Mouse (Mus musculus) yolk sac, embryonic 10.5 days (tissue): ENCODE data around the gene Anapc2.
A peak's percentile ranks its signal among the peaks of the same experiment; 100 is the strongest.

Source experiments
- DNase-seq: peaks from one replicate; pipeline ENCODE4 v3.0.0-alpha.2; 2017; ENCODE audit warnings: low spot score

Gene Anapc2

DNA sequence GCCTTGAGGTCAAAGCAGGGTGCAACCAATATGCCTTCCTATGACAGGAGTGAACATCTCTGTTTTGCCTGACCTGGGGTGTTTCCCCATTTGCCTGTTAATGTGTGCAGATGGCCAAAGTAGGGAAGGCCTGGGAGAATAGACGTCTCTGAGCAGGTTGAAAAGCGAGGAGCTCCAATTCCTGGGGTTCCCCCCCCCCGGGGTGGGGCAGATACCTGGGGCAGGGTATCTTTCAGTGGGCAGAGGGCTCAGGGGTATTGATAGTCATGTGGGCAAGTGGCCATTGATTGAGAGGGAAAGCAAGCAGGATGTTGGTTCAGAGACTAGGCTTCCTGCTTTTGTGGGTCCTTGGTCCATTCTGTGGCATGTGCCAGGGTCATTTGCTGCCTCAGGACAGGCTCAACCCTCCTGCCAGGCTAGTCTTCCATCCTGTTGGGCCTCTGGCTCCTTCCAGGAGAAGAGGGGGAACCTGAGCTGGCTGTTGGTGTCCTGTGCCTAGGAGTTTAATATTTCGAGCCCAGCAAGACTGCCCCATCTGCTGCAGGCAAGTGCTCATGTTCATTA, 4.5 kb upstream of the Anapc2 start:
- no peak for DNase-seq

DNA sequence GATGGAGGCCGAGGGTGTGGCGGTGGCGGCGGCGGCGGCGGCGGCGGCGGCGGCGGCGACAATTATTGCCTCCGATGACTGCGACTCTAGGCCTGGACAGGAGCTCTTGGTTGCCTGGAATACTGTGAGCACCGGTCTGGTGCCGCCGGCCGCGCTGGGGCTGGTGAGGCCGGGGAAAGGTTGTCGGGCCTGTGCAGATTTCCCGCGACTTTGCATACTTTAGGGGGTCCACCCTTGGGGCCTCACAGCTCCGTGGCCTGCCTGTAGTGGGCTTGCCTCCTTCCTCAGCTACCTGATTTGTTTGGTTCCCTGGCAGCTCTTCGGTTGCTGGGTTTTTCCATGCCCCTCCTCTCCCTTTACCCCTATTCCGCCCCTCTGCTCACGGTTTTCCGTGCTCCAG, 237 bp downstream of the Anapc2 start:
- DNase-seq, result no peak

DNA sequence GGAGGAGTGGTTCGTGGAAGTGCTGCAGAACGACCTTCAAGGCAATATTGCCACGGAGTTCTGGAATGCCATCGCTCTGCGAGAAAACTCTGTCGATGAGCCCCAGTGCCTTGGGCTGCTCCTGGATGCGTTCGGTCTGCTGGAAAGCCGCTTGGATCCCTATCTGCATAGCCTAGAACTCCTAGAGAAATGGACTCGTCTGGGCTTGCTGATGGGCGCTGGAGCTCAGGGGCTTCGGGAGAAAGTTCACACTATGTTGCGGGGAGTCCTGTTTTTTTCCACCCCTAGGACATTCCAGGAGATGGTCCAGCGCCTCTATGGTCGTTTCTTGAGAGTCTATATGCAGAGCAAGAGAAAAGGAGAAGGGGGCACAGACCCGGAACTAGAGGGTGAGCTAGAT, 732 bp downstream of the Anapc2 start:
- DNase-seq, result no peak

DNA sequence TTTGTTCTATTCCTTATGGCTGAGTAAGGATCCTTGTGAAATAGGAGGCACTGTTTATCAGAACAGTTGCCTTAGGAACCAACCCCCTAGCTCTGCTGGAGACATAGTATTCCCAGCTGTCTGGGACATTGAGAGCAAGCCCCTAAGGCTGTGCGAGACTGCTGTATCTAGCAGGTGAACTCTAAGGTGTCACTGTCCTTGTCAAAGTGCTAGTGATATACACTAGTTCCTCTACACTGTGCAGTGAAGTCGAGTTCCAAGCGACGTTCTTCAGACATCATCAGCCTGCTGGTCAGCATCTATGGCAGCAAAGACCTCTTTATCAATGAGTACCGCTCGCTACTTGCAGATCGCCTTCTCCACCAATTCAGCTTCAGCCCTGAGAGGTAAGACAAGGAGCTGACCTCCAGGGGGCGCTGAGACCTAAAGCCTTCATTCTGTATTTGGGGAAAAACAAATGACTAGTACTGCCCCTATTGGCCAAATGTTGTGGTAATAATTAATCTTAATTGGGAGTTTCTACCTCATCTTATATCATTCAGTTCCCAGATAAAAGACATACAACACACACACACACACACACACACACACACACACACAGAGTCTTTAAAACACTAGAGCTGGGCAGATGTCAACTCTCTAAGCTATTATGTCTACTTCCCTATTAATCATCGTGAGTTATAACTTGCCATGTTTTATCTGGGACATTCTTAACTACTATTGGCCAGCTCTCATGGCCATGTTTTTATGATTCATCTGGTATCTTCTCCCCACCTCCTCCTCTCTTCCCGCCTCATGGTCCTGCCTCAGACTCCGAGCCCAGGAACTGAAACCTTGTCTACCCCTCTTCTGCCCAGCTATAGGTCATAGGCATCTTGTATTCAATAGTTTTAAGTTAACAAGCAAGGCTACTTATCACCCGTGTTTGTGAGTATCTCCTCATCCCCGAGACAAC, 6.9 kb downstream of the Anapc2 start:
- DNase-seq, result no peak

DNA sequence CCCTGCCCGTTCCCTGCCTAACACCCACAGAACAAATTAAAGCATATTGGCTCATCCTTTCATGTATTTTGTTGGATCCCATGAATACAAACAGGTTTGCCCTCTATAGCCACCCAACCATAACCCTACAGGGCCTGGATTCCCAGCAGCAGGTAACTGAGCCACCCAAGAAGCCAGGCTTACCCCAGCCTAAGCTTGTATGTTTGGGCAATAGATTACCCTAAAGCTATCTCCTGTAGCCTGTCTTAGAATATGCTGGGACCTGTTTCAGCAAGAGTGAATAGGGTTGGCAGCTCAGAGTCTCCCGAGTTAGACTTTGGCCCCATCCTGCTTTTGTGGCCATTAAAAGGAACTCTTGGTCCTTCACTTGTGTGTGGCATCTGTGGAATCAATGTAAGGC, 13.3 kb downstream of the Anapc2 start:
- DNase-seq, result no peak

DNA sequence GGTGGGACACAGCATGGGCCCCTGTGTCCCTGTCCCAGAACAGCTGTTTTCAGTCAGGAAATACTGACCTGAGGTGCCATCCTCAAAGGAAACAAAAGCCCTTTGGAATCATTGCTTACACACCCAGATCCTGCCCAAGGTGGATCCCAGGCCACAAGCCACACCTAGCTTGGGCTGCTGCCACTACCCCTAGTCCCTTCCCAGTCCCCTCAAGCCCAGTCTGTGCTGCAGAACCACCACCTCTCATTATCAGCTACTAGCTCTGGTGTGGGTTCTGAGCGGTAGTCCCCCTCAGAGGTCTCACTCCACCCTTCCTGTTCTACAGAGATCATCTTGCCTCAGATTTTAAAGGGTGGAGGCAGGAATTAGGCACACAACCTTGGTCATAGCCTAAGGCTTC, 14.0 kb downstream of the Anapc2 start:
- no peak for DNase-seq

DNA sequence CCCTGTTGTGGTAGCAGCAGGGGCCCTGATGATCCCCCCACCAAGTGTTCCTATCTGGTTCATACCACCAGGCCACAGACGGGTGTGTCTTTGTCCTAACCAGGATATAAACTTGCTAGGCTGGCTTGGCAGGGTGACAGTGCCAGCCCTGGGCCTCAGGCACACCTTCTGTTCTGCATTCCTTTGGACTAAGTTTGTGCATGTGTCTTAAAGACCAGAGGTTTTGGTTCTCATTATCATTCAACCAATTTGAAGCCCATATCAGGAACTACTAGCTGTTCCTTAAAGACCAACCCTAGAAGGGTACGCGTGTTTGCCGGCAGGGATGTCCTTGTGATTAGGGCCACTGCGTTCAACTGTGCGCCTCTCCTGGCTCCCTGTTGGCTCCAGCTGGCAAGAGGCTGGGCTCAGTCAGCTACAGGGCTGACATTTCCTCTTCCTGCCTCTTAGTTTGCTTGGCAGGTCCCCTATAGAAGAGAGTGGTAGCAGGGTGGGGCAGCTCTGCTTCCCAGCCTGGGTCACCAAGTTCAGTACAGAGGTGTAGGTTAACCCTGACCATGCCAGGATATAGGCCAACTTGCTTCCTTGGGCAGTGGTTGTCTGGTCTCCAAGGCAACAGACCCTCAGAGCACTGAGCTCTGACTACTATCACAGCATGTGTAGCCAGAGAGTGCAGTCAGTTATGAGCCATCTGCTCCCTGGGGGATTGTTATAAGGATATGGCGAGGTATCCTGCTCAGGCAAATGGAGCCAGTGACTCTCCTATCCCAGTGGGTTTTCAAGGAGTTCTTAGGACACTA, 14.8 kb downstream of the Anapc2 start:
- DNase-seq, result no peak

DNA sequence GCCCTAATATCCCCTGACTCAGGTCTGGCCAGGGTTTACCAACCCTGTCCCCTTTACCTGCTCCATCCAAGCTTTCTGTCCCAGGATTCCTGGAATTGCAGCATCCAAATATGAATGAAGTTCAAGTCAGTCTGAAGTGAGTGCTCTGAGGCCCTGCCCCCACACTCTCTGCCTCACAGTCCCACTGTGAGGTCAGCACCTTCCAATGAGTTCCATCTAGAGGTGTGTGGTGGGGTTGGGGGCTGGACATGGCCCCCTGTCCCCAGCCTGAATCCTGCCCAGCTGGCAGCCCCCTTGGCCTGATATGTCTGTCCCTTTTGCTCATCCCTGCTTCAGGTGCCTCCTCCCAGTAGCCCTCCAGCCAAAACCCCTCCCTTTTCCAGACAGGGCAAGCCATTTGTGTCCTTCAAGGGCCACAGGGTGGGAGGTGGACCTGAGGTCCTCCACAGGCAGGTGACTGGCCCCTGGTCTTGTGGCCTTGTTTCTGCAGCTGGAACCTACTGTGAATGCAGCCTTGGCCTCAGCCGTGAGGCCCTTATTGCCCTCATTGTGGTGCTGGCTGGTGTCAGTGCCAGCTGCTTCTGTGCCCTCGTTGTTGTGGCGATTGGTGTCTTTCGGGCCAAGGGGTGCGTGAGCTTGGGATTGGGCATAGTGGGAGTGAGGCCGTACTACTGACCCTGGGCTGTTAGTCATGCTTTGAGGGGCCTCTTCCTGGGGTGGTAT, 15.8 kb downstream of the Anapc2 start, which contains the start of gene Tmem210:
Gene Tmem210, plus strand, starts transcription at position 219 of the 723 bp plus-strand sequence.
- no peak for DNase-seq

DNA sequence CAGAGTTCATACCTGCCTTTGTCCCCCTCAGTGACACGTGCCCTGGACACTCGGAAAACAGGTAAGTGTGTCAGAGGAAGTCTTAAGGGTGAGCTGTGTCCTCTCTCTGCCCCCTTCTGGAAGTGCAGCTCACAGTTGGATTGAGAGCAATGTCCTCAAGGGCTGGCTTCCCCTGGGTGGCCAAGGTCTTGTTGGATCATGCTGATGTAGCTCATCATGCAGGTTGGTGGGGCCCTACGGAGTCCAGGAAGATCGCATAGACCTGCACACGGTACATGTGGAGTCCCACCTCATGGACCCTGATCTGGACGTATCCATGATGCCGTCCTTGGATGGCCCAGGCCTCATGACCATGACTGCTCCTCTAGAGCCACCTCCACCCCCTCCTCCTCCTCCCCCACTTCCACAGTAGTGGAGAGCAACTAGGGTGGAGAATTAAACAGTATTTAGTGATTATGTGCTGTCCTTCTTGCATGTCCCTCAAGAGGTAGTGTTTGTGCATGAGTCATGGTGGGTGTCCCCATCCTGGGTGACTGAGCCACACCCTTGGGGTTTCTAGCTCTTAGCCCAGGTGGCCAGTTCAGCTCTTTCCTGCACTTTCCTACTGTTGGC, 16.6 kb downstream of the Anapc2 start:
- no peak for DNase-seq

DNA sequence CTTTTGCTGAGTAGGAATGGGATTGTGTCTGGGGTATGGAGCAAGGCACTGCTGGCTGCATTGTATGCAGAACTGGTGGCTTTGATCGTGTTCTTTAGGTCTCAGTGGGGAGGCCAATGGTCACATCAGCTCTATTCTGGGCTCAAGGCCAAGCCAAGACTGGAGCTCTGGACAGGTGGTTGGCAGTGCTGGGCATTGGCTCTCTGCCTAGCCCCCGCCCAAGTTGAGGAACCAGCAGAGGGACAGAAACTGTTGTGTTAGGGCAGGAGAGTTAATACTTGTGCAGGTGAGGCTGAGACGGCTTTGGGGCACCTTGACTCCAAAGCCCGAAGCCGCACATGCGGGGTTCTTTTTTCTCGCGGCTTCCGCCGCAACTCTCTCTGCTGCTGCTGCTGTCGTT, 17.4 kb downstream of the Anapc2 start, which contains the start of gene Lrrc26:
Gene Lrrc26, plus strand, starts transcription at position 265 of the 400 bp plus-strand sequence.
- no peak for DNase-seq

DNA sequence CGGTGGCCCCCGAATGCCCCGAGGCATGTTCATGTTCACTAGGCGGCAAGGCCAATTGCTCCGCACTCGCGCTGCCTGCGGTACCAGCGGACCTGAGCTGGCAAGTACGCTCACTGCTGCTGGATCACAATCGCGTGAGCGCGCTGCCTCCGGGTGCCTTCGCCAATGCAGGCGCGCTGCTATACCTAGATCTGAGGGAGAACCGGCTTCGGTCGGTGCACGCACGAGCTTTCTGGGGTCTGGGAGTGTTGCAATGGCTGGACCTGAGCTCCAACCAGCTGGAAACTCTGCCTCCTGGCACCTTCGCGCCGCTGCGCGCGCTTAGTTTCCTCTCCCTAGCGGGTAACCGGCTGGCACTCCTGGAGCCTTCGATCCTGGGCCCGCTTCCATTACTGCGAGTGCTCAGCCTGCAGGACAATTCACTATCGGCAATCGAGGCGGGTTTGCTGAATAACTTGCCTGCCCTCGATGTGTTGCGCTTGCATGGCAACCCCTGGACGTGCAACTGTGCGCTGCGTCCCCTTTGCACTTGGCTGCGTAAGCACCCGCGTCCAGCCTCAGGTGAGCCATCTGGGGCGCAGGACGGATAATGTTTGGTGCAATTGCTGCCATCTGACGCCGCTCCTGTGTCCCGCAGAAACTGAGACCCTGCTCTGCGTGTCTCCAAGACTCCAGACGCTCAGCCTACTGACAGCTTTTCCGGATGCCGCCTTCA, 18.0 kb downstream of the Anapc2 start:
- DNase-seq, result no peak

DNA sequence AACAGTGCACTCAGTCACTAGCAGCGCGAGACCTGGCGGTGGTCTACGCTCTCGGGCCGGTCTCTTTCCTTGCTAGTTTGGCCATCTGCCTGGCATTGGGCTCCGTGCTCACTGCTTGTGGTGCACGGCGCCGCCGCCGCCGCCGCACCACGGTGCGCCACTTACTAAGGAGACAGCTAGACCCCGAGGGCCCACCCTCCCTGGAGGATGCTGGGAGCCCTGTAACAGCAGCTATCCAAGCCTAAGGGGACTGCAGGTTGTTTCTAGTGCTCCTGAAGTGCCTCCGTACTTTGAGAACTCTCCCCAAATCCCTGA, 18.5 kb downstream of the Anapc2 start:
- DNase-seq, result no peak

DNA sequence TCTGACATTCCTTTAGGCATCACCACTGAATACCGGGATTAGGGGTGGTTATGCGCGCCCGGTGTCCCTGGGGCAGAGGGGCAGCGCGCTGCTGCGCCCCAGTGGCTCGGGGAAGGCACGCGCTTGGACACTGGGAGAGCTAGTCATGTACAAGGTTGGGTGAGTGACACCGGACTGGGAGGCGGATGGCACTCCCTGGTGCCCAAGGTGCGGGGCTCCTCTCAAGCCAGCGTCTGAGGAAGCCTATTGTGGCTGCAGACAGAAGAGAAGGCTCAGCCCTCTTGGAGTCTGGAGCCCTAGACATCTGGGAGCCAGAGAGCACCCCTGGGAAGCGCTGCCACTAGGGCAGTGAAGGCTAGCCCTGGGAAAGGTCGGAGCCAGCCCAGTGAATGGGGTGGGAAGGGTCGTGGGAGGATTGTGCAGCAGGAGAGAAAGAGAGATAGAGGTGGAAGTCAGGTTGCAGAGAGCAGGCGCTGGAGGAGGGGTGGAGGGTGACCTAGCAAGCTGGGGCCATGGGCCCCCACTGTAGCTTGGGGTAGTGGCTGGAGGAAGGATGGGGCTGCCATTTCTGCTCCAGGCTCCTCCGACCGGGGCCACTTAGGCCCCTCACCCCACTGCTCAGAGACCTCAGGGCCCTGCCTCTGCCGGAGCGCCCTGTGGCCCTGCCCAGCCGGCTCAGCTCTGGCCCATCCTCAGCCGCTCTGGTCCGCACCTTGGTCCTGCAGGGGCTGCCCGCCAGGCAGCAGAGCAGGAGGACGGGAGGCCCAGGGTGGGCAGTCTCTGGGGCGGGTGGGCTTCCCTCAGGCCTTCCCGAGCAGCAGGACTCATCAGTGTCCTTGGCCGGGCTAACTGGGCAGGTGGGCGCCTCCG, 19.1 kb downstream of the Anapc2 start:
- DNase-seq, result no peak

DNA sequence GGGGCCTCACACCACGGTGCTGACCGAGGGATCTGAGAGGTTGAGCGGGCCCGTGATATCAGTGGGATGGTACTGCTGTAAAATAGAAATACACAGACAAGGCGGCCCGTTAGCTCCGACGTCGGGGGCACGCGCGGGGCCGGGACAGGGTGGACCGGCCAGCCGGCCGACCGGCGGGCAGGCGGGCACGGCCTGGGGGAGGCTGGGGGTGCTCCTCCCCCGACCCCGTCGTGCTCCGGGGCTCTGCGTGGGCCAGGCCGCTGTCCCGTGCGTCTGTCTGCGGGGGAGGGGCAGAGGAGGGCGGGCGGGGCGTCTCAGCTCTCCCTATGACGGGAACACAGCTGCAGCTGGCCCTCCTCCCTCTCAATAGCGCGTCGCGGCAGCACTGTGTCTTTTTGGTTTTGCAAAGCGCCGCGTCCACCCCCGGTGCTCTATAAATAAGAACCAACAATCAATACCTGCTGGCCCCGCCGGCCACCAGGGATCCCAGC, 19.8 kb downstream of the Anapc2 start:
- DNase-seq, result no peak

DNA sequence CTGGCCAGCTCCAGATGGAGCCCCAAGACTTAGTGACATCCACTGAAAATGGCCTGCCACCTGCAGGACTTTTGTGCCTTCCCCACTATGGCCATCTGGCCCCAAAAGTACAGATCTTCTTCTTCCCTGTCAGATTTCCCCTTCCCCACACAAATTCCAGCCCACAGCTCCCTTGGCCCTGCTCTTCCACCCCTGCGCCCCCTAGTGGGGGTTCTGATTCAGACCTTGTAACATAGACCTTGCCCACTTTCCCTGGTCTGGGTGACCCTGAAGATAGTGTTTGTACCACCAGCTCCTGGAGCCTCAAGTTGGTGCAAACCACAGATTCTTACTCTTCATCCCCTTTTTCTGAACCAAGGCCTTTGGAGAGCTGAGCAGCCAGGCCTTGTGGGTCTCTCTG, 20.6 kb downstream of the Anapc2 start:
- DNase-seq, result peak; percentile 9

DNA sequence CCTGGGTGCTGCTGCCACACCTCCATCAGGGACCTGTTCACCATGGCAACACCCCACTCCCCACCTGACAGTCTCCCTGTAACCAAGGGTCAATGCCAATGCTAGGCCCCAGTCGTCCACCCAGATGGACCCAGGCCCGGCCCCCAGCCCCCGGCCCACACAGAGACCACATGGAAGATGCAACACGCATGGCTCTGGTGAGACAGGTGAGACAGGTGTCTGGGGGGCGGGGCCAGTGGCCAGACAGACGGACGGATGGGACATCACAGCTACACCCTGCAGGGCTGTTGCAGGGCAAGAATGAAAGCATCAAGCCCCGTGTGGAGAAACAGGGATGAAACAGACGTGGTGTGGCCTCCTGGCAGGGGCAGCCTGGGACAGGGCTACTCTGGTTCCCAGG, 21.4 kb downstream of the Anapc2 start:
- DNase-seq, result no peak

DNA sequence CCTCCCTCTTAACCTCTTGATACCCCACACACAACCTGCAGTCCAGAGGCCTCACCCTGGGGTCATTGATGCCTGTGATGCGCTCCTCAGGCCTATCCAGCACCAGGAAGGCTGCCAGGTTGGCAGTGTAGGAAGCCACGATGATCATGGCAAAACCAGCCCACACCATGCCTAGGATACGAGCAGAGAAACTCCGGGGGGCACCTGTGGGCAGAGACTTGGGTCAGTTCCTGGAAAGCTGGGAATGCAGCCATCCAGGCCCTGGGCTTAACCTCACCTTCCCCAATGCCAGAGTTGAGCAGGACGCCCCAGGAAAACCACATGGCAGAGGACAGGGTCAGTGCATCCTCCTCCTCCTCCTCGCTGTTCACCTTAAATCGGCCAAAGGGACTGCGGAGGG, 24.8 kb downstream of the Anapc2 start:
- DNase-seq, result no peak

DNA sequence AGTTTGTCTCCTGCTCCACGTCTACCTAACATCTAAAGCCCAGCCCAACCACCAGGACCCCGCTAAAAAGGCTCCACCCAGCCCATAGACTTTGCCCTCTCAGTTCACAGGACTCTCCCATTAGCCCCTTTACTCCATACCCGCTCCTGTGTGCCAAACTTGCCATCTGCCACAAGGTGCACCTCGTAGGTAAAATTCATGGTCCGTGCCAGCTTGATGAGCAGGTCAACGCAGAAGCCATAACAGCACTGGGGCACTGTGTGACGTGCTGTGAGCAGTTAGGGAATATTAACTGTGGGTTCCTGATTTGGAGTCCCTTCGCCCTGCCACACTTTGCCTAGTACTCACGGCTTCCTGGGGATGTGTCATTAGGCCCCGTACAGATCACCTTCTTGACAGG, 25.8 kb downstream of the Anapc2 start:
- no peak for DNase-seq

DNA sequence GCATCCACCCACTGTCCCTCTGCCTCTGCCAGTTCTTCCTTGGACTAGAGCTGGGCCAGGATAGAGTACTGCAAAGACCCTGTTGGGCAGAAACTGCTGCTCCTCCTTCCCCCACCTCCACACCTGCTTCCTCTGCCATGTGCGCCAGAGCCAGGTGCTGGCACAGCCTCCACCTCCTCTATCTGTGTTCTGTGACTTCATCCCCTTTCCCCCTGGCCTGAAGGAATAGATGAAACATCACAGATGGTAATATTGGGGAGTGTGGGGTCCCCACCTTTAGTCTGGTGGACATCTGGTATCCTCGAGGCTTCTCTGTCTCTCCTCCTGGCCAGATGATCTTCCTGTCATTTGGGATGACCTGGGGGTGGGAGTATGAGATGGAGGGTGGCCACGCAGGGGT, 31.2 kb downstream of the Anapc2 start:
- no peak for DNase-seq
